Mouse (Mus musculus): ENCODE results near the gene Zar1. TPM values are rescaled to one million over a fixed set of nuclear protein-coding genes. Genes with fewer than 3 reads are reported as not detected.
"Not testable (repeated sequence)": the region's sequence is repeated elsewhere in the genome, so short reads cannot be mapped to it uniquely, and the experiment has no call there.

The Zar1 gene
- polyA plus RNA-seq (2014; fragmentation: Nextera tagmentation; extraction: Ambion mirVana), result 0.53 TPM in 1 of 2 replicates, not detected in the other

DNA sequence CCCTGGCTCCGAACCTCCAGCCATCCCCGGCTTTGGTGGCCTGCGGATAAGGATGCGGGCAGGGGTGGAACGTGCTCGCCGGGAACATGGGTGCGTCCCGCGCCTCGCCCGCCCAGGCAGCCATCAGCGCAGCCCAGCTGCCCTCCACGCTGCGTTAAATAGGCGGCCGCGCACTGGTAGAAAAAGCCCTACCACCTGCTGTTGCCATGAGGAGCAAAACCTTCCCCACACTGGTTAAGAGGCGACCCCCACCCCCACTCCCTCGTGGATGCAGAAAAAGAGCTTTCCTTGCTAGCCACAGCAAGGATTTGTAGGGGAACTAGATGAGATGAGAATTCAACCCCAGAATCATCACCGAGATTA lies at the start of gene Zar1:
Gene Zar1 (minus strand): TSS at position 285 of the 363 bp plus-strand sequence.
- H3K9ac ChIP-seq (ENCODE audit: low read depth, low read length); H3K36me3 ChIP-seq (ENCODE audit: control insufficient read depth, insufficient read depth, low read length); H3K27ac ChIP-seq (ENCODE audit: low read depth, low read length); H3K4me1 ChIP-seq (replicated peaks; ENCODE audit: control insufficient read depth, insufficient read depth, low read length); ATAC-seq (replicated peaks; ENCODE audit: low FRiP score); DNase-seq (ENCODE audit: low spot score); H3K9me3 ChIP-seq (ENCODE audit: control insufficient read depth, low read length): not testable (repeated sequence)
- 12% methylated on average over 14 of the region's 21 CpGs for WGBS
- peak within 1 kb of the TSS; percentile 40 for H3K4me3 ChIP-seq (ENCODE audit: low read depth, low read length)
- H3K4me2 ChIP-seq, result peak within 1 kb of the TSS; percentile 71
- H3K27me3 ChIP-seq (replicated peaks; ENCODE audit: control insufficient read depth, insufficient read depth, low read length), result peaks cover 22% of the 10 kb centered on the region

DNA sequence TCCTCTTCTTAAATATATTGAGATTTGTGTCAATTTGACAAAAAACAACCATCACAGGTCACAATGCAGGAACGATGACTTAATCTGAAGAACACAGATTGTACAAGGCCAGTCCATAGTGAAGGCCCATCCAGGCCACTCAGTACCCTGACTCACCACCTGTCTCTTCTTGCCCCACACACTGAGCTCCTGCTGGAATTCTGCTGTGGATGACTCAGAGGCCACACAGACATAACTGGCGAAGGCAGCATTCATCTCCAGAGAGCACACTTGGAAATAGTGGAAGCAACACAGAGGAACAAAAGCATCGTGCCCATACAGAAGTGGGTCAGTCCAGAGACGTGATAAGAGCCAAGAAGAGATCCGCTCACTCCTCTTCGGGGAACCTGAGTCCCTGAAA lies 49.0 kb upstream of the Zar1 start:
- Histone ChIP-seq H3K4me1 (replicated peaks; ENCODE audit: control insufficient read depth, insufficient read depth, low read length) (no peaks in the 10 kb centered on the region), H3K9me3 (ENCODE audit: control insufficient read depth, low read length) (no peaks in the 10 kb centered on the region), H3K4me2 (no peak overlapping the region), H3K27me3 (replicated peaks; ENCODE audit: control insufficient read depth, insufficient read depth, low read length) (no peaks in the 10 kb centered on the region), H3K36me3 (ENCODE audit: control insufficient read depth, insufficient read depth, low read length) (no peaks in the 10 kb centered on the region), H3K4me3 (ENCODE audit: low read depth, low read length) (no peak overlapping the region), H3K9ac (ENCODE audit: low read depth, low read length) (no peak overlapping the region), H3K27ac (ENCODE audit: low read depth, low read length) (no peak overlapping the region)
- 80% methylated on average over 6 of the region's 6 CpGs for WGBS
- ATAC-seq (replicated peaks; ENCODE audit: low FRiP score) (no peak), DNase-seq (ENCODE audit: low spot score) (no peak)

DNA sequence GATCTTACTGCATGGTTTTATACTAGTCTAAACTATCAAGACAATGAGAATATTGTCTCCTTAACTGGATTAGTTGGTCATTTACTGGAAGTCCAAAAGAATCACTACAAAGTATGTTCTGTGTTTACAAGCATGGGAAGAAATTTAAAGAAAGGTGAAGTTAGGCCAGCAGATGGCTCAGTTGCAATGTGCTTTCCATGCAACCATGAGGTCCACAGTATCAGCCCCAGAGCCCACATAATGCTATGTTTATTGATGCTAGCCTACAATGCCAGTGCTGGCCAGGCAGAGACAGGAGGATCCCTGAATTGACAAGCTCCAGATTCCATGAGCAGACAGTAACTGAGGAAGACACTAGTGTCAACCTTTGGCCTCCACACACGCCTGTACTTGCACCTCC lies 40.0 kb upstream of the Zar1 start:
- no peaks in the 10 kb centered on the region for H3K36me3 ChIP-seq (ENCODE audit: control insufficient read depth, insufficient read depth, low read length)
- DNase-seq (ENCODE audit: low spot score), result no peak
- no peak overlapping the region for H3K4me3 ChIP-seq (ENCODE audit: low read depth, low read length)
- no peak overlapping the region for H3K27ac ChIP-seq (ENCODE audit: low read depth, low read length)
- ATAC-seq (replicated peaks; ENCODE audit: low FRiP score), result no peak
- no peak overlapping the region for H3K4me2 ChIP-seq
- no peak overlapping the region for H3K9ac ChIP-seq (ENCODE audit: low read depth, low read length)
- WGBS, result 89% methylated on average over 1 of the region's 1 CpGs
- no peaks in the 10 kb centered on the region for H3K4me1 ChIP-seq (replicated peaks; ENCODE audit: control insufficient read depth, insufficient read depth, low read length)
- no peaks in the 10 kb centered on the region for H3K9me3 ChIP-seq (ENCODE audit: control insufficient read depth, low read length)
- no peaks in the 10 kb centered on the region for H3K27me3 ChIP-seq (replicated peaks; ENCODE audit: control insufficient read depth, insufficient read depth, low read length)

DNA sequence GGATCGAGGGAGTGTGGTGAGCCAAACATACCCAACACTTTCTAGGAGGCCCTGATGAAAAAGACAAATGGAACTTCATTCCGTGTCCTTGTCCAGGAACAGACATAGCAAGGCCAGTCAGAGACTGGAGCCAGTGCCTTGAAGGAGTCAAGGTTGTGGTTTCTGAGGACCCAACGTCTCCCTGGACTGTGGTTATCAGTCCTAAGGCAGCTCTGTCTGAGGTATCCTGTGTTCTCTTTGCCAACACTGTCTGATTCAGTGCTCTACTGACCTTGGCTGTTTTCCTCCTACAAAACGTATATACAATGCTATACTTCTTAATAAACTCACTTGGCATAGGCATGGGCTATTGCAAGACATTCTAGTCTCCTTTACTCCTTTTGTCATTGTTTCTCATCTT lies 36.4 kb upstream of the Zar1 start:
- no peaks in the 10 kb centered on the region for H3K27me3 ChIP-seq (replicated peaks; ENCODE audit: control insufficient read depth, insufficient read depth, low read length)
- H3K36me3 ChIP-seq (ENCODE audit: control insufficient read depth, insufficient read depth, low read length), result no peaks in the 10 kb centered on the region
- DNase-seq (ENCODE audit: low spot score) (no peak), ATAC-seq (replicated peaks; ENCODE audit: low FRiP score) (no peak)
- H3K4me2 ChIP-seq, result no peak overlapping the region
- H3K4me3 ChIP-seq (ENCODE audit: low read depth, low read length), result no peak overlapping the region
- H3K9me3 ChIP-seq (ENCODE audit: control insufficient read depth, low read length), result no peaks in the 10 kb centered on the region
- 49% methylated on average over 4 of the region's 4 CpGs for WGBS
- no peak overlapping the region for H3K9ac ChIP-seq (ENCODE audit: low read depth, low read length)
- H3K4me1 ChIP-seq (replicated peaks; ENCODE audit: control insufficient read depth, insufficient read depth, low read length), result no peaks in the 10 kb centered on the region
- no peak overlapping the region for H3K27ac ChIP-seq (ENCODE audit: low read depth, low read length)

DNA sequence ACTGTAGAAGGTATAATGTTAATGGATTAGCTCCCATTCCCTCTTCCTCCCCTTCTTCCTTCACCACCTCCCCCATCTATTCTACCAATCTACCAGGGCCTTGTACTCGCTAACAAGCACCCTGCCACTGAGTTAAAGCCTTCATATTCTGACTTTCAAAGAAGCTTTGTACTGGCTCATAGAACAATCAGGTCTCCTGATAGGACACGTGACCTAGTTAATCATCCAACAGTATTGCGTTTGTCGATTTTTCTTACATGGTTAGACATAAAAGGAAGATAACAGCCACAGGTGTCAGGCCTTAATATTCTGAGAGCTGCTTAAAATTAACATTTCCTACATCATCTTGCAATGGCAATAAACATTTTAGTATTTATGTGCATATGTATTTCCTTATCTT lies 22.1 kb upstream of the Zar1 start:
- no peaks in the 10 kb centered on the region for H3K27me3 ChIP-seq (replicated peaks; ENCODE audit: control insufficient read depth, insufficient read depth, low read length)
- ATAC-seq (replicated peaks; ENCODE audit: low FRiP score) (no peak), DNase-seq (ENCODE audit: low spot score) (no peak)
- no peaks in the 10 kb centered on the region for H3K4me1 ChIP-seq (replicated peaks; ENCODE audit: control insufficient read depth, insufficient read depth, low read length)
- H3K4me3 ChIP-seq (ENCODE audit: low read depth, low read length), result no peak overlapping the region
- H3K36me3 ChIP-seq (ENCODE audit: control insufficient read depth, insufficient read depth, low read length), result no peaks in the 10 kb centered on the region
- no peak overlapping the region for H3K9ac ChIP-seq (ENCODE audit: low read depth, low read length)
- WGBS, result 76% methylated on average over 4 of the region's 4 CpGs
- no peaks in the 10 kb centered on the region for H3K9me3 ChIP-seq (ENCODE audit: control insufficient read depth, low read length)
- no peak overlapping the region for H3K4me2 ChIP-seq
- H3K27ac ChIP-seq (ENCODE audit: low read depth, low read length), result no peak overlapping the region

DNA sequence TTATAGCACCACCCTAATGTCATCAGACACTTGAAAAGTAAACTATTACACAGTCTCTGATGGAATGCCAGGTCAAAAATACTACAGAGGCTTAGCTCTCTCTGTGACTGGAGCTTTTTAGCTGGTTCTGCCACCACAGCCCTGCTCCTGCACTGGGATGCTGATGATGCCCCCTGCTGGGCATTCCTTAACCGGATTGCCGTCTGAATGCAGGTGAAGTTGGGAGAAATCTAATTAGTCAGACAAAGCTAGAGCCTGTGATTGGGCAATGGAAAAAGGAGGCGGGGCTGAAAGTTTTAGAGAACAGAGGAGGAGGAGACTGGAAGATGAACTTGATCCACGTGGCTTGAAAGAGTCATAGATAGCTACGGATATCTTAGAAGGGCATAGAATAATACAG lies 20.0 kb upstream of the Zar1 start:
- no peak overlapping the region for H3K4me2 ChIP-seq
- peak; percentile 40 for DNase-seq (ENCODE audit: low spot score)
- H3K9me3 ChIP-seq (ENCODE audit: control insufficient read depth, low read length), result no peaks in the 10 kb centered on the region
- H3K4me3 ChIP-seq (ENCODE audit: low read depth, low read length), result no peak overlapping the region
- H3K9ac ChIP-seq (ENCODE audit: low read depth, low read length), result no peak overlapping the region
- ATAC-seq (replicated peaks; ENCODE audit: low FRiP score), result no peak
- H3K4me1 ChIP-seq (replicated peaks; ENCODE audit: control insufficient read depth, insufficient read depth, low read length), result no peaks in the 10 kb centered on the region
- WGBS, result 20% methylated on average over 5 of the region's 5 CpGs
- no peak overlapping the region for H3K27ac ChIP-seq (ENCODE audit: low read depth, low read length)
- no peaks in the 10 kb centered on the region for H3K36me3 ChIP-seq (ENCODE audit: control insufficient read depth, insufficient read depth, low read length)
- no peaks in the 10 kb centered on the region for H3K27me3 ChIP-seq (replicated peaks; ENCODE audit: control insufficient read depth, insufficient read depth, low read length)

DNA sequence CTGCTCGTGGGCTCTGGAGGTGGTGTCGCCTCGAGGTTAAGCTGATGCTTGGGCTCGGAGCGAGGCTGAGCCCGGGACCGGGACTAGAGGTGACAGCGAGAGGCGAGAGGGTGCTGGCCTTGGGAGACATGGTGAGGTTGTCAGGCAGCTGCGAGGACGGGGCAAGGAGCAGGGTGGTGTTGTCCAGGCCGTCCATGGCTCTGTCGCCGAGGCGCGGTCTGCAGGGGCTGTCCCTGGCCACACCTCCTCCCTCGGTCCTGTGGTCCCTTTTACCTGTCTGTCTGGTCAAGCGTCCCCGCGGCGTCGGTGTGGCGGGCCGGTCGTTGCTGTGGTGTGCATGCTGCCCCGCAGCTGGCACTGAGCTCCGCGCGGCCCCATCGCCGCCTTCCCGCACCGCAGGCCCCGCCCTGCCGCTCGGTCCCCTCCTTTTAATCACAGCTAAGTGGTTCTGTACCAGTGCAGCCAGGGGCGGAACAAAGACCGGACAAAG lies 6.2 kb upstream of the Zar1 start, which contains the start of gene Gm5868:
Gene Gm5868 (minus strand): TSS at position 360 of the 490 bp plus-strand sequence.
- peak; percentile 33 for DNase-seq (ENCODE audit: low spot score)
- 5% methylated on average over 37 of the region's 38 CpGs for WGBS
- H3K9ac ChIP-seq (ENCODE audit: low read depth, low read length), result no peak within 1 kb of the TSS
- no peak within 1 kb of the TSS for H3K27ac ChIP-seq (ENCODE audit: low read depth, low read length)
- H3K4me3 ChIP-seq (ENCODE audit: low read depth, low read length), result peak within 1 kb of the TSS; percentile 39
- no peaks in the 10 kb centered on the region for H3K36me3 ChIP-seq (ENCODE audit: control insufficient read depth, insufficient read depth, low read length)
- peak within 1 kb of the TSS; percentile 62 for H3K4me2 ChIP-seq
- peaks cover 19% of the 10 kb centered on the region for H3K27me3 ChIP-seq (replicated peaks; ENCODE audit: control insufficient read depth, insufficient read depth, low read length)
- H3K9me3 ChIP-seq (ENCODE audit: control insufficient read depth, low read length), result no peaks in the 10 kb centered on the region
- 0 out of 2 replicates have a peak, but pooled peaks have one; percentile 15 for ATAC-seq (replicated peaks; ENCODE audit: low FRiP score)
- no peaks in the 10 kb centered on the region for H3K4me1 ChIP-seq (replicated peaks; ENCODE audit: control insufficient read depth, insufficient read depth, low read length)

DNA sequence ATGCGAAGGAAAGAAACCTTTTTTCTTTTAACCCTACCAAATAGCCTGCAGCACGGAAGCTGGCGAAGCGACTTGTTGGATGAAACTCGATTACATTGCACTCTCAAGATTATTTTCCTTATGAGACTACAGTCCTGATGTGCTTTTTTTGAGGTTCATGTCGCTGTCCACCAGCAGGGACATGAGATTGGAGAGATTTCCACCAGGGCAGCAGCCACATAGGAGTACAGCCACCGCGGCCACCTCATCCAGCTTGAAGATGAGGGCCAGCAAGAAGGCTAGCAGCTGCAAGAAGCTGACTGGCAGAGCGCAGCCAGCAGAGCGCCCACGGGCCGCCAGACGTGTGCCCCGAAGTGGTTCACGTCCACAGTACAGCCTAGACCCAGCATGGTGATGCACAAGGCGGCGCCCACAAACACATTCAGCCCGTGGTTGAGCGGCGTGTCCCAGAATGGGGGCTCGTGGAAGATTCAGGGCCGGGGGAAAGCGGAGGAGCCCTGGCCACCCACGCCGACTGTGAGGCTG lies 5.7 kb upstream of the Zar1 start:
- 0 out of 2 replicates have a peak, but pooled peaks have one; percentile 4 for ATAC-seq (replicated peaks; ENCODE audit: low FRiP score)
- H3K27ac ChIP-seq (ENCODE audit: low read depth, low read length); H3K4me1 ChIP-seq (replicated peaks; ENCODE audit: control insufficient read depth, insufficient read depth, low read length); H3K9ac ChIP-seq (ENCODE audit: low read depth, low read length); H3K9me3 ChIP-seq (ENCODE audit: control insufficient read depth, low read length); H3K36me3 ChIP-seq (ENCODE audit: control insufficient read depth, insufficient read depth, low read length); DNase-seq (ENCODE audit: low spot score): not testable (repeated sequence)
- WGBS, result 48% methylated on average over 25 of the region's 25 CpGs
- Histone ChIP-seq H3K4me3 (ENCODE audit: low read depth, low read length) (0 out of 2 replicates have a peak overlapping the region, but pooled peaks have one; percentile 39), H3K27me3 (replicated peaks; ENCODE audit: control insufficient read depth, insufficient read depth, low read length) (peaks cover 19% of the 10 kb centered on the region), H3K4me2 (peak overlapping the region; percentile 62)

DNA sequence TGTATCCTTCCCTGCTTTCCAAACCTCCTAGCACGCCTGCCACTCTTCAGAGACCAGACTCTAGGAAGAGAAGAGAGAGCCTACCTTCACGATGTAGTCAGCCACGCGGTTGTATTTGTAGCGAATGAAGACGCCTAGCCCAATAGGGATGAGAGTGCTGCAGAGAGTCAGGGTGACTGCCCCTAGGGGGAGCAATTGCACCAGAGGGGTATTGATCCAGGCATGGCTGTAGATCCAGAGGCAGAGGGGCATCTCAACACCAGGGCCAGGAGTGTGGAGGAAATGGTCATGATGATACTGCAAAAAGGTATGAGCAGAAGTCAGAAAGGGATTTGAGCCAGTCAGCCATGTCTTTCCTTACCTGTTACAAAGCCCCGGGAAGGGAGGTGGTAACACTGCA lies 5.1 kb upstream of the Zar1 start:
- peaks cover 23% of the 10 kb centered on the region for H3K27me3 ChIP-seq (replicated peaks; ENCODE audit: control insufficient read depth, insufficient read depth, low read length)
- H3K9ac ChIP-seq (ENCODE audit: low read depth, low read length); H3K36me3 ChIP-seq (ENCODE audit: control insufficient read depth, insufficient read depth, low read length); H3K4me2 ChIP-seq; ATAC-seq (replicated peaks; ENCODE audit: low FRiP score); H3K9me3 ChIP-seq (ENCODE audit: control insufficient read depth, low read length); DNase-seq (ENCODE audit: low spot score); H3K4me3 ChIP-seq (ENCODE audit: low read depth, low read length); H3K27ac ChIP-seq (ENCODE audit: low read depth, low read length); H3K4me1 ChIP-seq (replicated peaks; ENCODE audit: control insufficient read depth, insufficient read depth, low read length): not testable (repeated sequence)
- WGBS, result 45% methylated on average over 7 of the region's 7 CpGs

All from liver, embryonic 11.5 days (tissue).